Mouse (Mus musculus) E14TG2a.4 (cell line): ENCODE data around the gene Pfas.

Experiments used
- CTCF ChIP-seq: conservative IDR thresholded peaks from 2 replicates; pipeline ENCODE4 v1.5.1; 2014; ENCODE audit warnings: low read length
- POU5F1 ChIP-seq: IDR thresholded peaks from 2 replicates; pipeline ENCODE4 v1.6.1; 2014; ENCODE audit warnings: low read length, borderline replicate concordance

GRCm38 (mm10) chr11:69035411-69035810, 27.2 kb upstream of the Pfas start:
- no peak for TF ChIP-seq CTCF
- no peak for TF ChIP-seq POU5F1
